Mouse (Mus musculus): ENCODE measurements around the gene 2310034C09Rik. TPM values are rescaled to one million over a fixed set of nuclear protein-coding genes. Genes with fewer than 3 reads are reported as not detected.
"Not testable (repeated sequence)": the region's sequence is repeated elsewhere in the genome, so short reads cannot be mapped to it uniquely, and the experiment has no call there.

The 2310034C09Rik gene
- not detected in 2 replicates for polyA plus RNA-seq (2015; fragmentation: Nextera tagmentation; extraction: Ambion mirVana)

DNA sequence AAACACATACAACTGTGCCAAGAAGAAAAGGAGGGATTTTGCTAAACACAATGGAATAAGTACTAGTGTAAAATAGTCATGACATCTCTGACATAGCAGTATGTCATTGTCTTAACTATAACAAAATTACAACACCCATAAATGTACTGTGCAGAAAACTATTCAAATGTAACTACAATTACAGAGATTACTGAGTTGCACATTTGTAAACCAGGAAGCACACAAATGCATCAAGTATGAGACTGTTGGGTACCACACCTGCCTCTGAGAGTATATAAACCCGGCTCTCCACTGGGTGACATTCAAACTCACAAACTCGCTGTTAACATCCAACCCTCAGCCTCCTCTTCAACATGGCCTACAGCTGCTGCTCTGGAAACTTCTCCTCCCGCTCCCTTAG, at the start of gene 2310034C09Rik:
TSS of gene 2310034C09Rik (plus strand) at position 301 of the 400 bp plus-strand sequence.
- H3K4me2 ChIP-seq; H3K27ac ChIP-seq; H3K9me3 ChIP-seq; H3K36me3 ChIP-seq; H3K4me3 ChIP-seq; ATAC-seq (ENCODE audit: insufficient number of reproducible peaks, insufficient read depth, low FRiP score, low TSS enrichment, low read depth); H3K4me1 ChIP-seq; H3K9ac ChIP-seq; H3K27me3 ChIP-seq: not testable (repeated sequence)
- WGBS, result 92% methylated on average over 3 of the region's 3 CpGs

DNA sequence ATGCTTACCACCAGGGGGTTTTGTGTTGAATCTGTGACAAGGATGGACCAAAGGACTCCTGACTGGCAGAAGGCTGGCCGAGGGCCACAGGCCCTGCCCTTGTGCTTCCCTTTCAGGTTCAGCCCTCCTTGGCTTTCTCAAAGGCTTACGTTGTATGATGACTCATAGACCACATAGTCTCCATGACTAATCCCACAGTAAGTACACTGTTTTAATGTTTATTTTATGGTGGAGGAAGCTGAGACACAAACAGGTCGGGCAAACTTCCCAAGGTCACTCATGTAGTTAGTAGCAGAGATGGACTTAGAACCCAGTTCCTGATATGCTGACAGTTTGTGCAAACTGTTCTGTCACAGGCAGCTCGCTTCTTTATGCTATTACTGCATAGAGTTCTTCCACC, 47.9 kb upstream of the 2310034C09Rik start:
- Histone ChIP-seq H3K27ac (no peak overlapping the region), H3K4me1 (no peaks in the 10 kb centered on the region), H3K4me3 (no peak overlapping the region), H3K27me3 (no peaks in the 10 kb centered on the region), H3K9me3 (no peaks in the 10 kb centered on the region), H3K9ac (no peak overlapping the region), H3K4me2 (no peak overlapping the region), H3K36me3 (no peaks in the 10 kb centered on the region)
- ATAC-seq (ENCODE audit: insufficient number of reproducible peaks, insufficient read depth, low FRiP score, low TSS enrichment, low read depth), result no peak
- 79% methylated on average over 4 of the region's 4 CpGs for WGBS

DNA sequence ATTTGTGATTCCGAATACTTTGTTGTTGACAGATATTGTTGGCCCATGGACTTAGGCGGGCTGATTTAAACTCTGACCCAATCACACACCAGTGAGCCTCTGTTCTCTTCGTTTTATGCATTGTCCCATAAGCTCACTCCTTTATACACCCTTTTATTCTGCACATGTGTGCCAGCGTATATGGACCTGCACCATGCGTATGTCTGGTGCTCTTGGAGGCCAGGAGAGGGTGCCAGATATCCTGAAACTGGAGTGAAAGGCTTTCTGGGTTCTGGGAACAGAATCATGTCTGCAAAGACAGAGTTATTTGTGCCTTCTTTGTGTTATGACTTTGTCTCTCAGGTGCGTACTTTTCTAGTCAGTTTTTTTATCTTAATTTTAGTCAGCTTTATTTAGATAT, 47.4 kb upstream of the 2310034C09Rik start:
- H3K9ac ChIP-seq, result no peak overlapping the region
- WGBS, result 77% methylated on average over 6 of the region's 6 CpGs
- H3K27me3 ChIP-seq, result no peaks in the 10 kb centered on the region
- ATAC-seq (ENCODE audit: insufficient number of reproducible peaks, insufficient read depth, low FRiP score, low TSS enrichment, low read depth), result no peak
- H3K4me3 ChIP-seq, result no peak overlapping the region
- H3K27ac ChIP-seq, result no peak overlapping the region
- no peak overlapping the region for H3K4me2 ChIP-seq
- H3K4me1 ChIP-seq, result no peaks in the 10 kb centered on the region
- H3K36me3 ChIP-seq, result no peaks in the 10 kb centered on the region
- H3K9me3 ChIP-seq, result no peaks in the 10 kb centered on the region

DNA sequence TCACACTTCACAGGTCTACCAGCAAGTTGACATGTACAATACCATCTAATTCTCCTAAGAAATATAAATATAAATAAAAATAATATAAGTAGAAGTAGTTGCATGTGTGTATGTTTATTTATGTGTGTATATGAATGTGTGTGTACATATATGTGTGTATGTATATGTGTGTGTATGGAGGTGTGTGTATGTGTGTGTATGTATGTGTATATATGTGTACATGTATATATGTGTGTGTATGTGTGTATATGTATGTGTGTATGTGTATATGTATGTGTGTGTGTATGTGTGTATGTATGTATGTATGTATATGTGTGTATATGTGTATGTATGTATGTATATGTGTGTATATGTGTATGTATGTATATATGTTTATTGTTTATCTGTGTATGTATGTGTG, 42.1 kb upstream of the 2310034C09Rik start:
- Histone ChIP-seq H3K4me1 (no peaks in the 10 kb centered on the region), H3K27ac (no peak overlapping the region), H3K9me3 (no peaks in the 10 kb centered on the region), H3K36me3 (no peaks in the 10 kb centered on the region), H3K4me2 (no peak overlapping the region), H3K27me3 (no peaks in the 10 kb centered on the region), H3K4me3 (no peak overlapping the region), H3K9ac (no peak overlapping the region)
- peak; percentile 62; the same call in 1 of the 2 replicates for ATAC-seq (ENCODE audit: insufficient number of reproducible peaks, insufficient read depth, low FRiP score, low TSS enrichment, low read depth)

DNA sequence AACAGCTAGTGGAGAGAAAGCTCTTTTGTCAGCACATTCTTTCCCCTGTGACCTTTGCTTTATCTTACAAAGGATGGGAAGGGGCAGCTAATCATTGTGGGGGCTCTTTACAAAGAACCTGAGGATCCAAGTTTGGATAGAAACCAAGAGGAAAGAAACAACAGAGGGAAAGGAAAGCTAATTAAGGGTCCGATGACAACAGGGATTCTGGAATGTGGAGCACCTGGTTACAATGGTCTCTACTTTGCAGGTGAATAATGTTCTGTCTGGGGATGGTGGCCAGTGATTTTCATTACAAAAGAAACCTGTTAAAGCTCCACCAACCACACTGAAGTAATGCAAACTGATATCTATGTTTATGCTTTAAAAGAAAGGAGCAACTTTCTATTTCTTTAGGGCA, 38.6 kb upstream of the 2310034C09Rik start:
- no peaks in the 10 kb centered on the region for H3K36me3 ChIP-seq
- H3K27ac ChIP-seq, result no peak overlapping the region
- H3K9ac ChIP-seq, result no peak overlapping the region
- no peaks in the 10 kb centered on the region for H3K27me3 ChIP-seq
- ATAC-seq (ENCODE audit: insufficient number of reproducible peaks, insufficient read depth, low FRiP score, low TSS enrichment, low read depth), result no peak
- no peaks in the 10 kb centered on the region for H3K9me3 ChIP-seq
- 28% methylated on average over 1 of the region's 1 CpGs for WGBS
- no peak overlapping the region for H3K4me2 ChIP-seq
- H3K4me1 ChIP-seq, result no peaks in the 10 kb centered on the region
- H3K4me3 ChIP-seq, result no peak overlapping the region

DNA sequence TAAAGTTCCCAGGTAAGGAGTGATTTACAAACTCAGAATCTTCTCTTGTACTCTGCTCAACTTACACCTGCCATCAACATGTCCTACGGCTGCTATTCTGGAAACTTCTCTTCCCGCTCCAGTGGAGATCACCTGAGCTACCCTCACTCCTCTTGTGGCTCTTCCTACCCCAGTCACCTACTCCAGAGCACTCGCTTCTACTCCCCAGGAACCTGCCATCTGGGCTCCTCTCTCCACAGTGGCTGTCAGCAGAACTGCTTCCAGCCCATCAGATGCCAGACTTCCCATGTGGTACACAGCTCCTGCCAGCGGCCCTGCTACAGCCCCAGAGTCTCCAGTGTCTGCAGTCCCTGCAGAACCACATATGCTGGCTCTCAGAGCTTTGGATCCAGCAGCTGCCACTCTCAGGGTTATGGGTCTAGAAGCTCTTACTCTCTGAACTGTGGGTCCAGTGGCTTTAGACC, 29.8 kb upstream of the 2310034C09Rik start, which contains the start of gene Krtap13-1:
TSS of gene Krtap13-1 (plus strand) at position 51 of the 464 bp plus-strand sequence.
- 72% methylated on average over 4 of the region's 4 CpGs for WGBS
- no peak within 1 kb of the TSS for H3K4me3 ChIP-seq
- H3K9me3 ChIP-seq, result no peaks in the 10 kb centered on the region; the same call in 1 of the 2 replicates
- no peak within 1 kb of the TSS for H3K27ac ChIP-seq
- H3K27me3 ChIP-seq, result no peaks in the 10 kb centered on the region
- no peak within 1 kb of the TSS for H3K4me2 ChIP-seq
- H3K9ac ChIP-seq, result no peak within 1 kb of the TSS
- no peaks in the 10 kb centered on the region for H3K36me3 ChIP-seq
- no peak for ATAC-seq (ENCODE audit: insufficient number of reproducible peaks, insufficient read depth, low FRiP score, low TSS enrichment, low read depth)
- H3K4me1 ChIP-seq, result no peaks in the 10 kb centered on the region

DNA sequence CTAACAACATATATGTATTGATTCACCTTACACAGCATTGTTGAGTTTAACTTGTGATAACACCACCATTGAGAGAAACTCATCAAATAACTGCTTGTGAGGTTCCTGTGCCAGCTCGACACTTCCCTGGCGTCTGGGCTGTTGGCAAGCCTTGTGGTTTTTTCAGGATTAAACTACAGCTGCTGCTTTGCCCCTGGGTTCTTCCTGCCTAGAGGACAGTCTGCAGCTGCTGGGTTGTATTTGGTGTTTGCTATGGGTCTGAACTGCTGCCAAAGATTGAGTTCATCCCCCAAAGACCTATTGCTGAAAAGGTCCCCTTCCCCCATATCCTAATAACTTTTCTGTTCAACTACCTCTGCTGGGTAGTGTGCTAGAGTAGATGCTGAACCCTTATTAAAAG, 23.3 kb upstream of the 2310034C09Rik start:
- Histone ChIP-seq H3K4me3 (no peak overlapping the region), H3K9me3 (no peaks in the 10 kb centered on the region; the same call in 1 of the 2 replicates), H3K4me1 (no peaks in the 10 kb centered on the region), H3K4me2 (no peak overlapping the region), H3K9ac (no peak overlapping the region), H3K27ac (no peak overlapping the region), H3K27me3 (no peaks in the 10 kb centered on the region), H3K36me3 (no peaks in the 10 kb centered on the region)
- ATAC-seq (ENCODE audit: insufficient number of reproducible peaks, insufficient read depth, low FRiP score, low TSS enrichment, low read depth), result no peak
- WGBS, result 60% methylated on average over 2 of the region's 2 CpGs

DNA sequence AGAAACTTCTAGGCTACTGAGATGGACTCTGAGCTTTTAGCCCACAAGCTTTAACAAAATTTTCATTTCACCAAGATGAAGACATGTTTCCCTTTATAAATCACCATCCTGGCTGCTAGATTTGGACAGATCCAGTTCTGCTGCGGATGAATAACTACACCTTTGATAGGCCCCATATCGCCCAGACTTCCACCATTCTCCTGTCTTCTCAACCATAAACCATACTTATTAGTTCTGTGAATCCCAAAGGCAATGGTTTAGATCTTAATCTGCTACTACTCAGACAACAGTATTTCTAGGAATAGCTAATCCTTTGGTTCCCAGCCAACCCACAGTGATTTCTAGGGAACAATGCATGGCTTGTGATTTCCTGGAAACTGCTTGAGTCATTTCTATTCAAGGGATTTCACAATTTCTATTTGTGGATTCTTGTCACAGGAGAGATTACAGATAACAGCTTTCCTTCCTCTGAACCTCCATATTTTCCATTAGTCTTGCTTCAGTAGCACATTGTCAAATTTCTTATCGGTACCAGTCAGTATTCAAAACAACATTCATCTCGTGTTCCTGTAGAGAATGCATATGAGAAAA, 13.8 kb upstream of the 2310034C09Rik start:
- no peak overlapping the region for H3K4me3 ChIP-seq
- no peaks in the 10 kb centered on the region for H3K36me3 ChIP-seq
- no peaks in the 10 kb centered on the region for H3K4me1 ChIP-seq
- H3K9ac ChIP-seq, result no peak overlapping the region
- ATAC-seq (ENCODE audit: insufficient number of reproducible peaks, insufficient read depth, low FRiP score, low TSS enrichment, low read depth), result no peak
- H3K27me3 ChIP-seq, result no peaks in the 10 kb centered on the region
- 80% methylated on average over 4 of the region's 4 CpGs for WGBS
- H3K4me2 ChIP-seq, result no peak overlapping the region
- H3K27ac ChIP-seq, result no peak overlapping the region
- H3K9me3 ChIP-seq, result no peaks in the 10 kb centered on the region

DNA sequence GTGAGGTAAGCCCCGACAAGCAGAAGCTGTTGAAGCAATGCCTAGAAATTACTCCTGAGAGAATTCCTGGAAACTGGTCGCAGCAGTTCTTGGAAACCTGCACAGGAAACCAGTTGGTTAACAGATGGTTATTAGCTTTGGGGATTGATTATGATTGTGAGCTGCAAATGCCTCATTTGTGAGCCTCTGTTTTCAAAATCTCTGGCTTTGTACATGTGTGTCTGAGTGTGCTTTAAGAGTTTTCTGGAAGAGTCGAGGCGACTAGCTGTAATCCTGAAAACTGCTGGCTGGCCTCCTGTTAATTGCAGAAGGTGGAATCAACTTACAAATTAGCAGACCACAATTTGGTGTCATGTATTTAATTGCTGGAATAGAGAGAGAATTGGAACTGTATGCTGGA, 10.7 kb upstream of the 2310034C09Rik start:
- no peak overlapping the region for H3K4me2 ChIP-seq
- H3K9me3 ChIP-seq, result no peaks in the 10 kb centered on the region
- 42% methylated on average over 4 of the region's 4 CpGs for WGBS
- H3K4me1 ChIP-seq, result no peaks in the 10 kb centered on the region
- H3K36me3 ChIP-seq, result no peaks in the 10 kb centered on the region
- no peak overlapping the region for H3K9ac ChIP-seq
- ATAC-seq (ENCODE audit: insufficient number of reproducible peaks, insufficient read depth, low FRiP score, low TSS enrichment, low read depth), result no peak
- H3K4me3 ChIP-seq, result no peak overlapping the region
- H3K27me3 ChIP-seq, result no peaks in the 10 kb centered on the region
- no peak overlapping the region for H3K27ac ChIP-seq

DNA sequence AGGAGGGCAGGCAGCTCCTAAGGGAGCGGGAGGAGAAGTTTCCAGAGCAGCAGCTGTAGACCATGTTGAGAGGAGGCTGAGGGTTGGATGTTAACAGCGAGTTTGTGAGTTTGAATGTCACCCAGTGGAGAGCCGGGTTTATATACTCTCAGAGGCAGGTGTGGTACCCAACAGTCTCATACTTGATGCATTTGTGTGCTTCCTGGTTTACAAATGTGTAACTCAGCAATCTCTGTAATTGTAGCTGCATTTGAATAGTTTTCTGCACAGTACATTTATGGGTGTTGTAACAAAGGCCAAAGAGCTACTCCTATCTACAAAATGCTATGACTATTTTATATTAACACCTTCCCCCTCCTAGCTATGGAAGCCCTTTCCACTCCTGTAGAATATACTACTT, 7.1 kb upstream of the 2310034C09Rik start, which contains the start of gene Krtap13:
TSS of gene Krtap13 (minus strand) at position 101 of the 400 bp plus-strand sequence.
- H3K9ac ChIP-seq; H3K36me3 ChIP-seq; H3K9me3 ChIP-seq; H3K27me3 ChIP-seq; H3K4me3 ChIP-seq; H3K27ac ChIP-seq; H3K4me1 ChIP-seq; H3K4me2 ChIP-seq; ATAC-seq (ENCODE audit: insufficient number of reproducible peaks, insufficient read depth, low FRiP score, low TSS enrichment, low read depth): not testable (repeated sequence)
- 87% methylated on average over 3 of the region's 3 CpGs for WGBS

DNA sequence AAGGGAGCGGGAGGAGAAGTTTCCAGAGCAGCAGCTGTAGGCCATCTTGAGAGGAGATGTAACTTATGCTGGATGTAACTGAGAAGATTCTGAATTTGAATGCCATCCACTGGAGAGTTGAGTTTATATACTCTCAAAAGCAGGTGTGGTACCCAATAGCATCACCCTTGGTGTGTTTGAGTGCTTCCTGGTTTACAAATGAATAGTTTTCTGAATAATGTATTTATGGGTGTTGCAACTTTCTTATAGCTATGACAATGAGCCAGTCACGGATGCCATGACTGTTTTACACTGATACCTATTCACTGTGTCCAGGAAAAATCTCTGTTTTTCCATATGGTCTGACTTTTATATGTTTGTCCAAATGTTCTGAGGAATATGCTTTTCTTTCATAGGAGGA, 15.5 kb downstream of the 2310034C09Rik start, which contains the start of gene 2310057N15Rik:
TSS of gene 2310057N15Rik (minus strand) at position 101 of the 400 bp plus-strand sequence.
- Histone ChIP-seq H3K27ac (no peak within 1 kb of the TSS), H3K4me2 (no peak within 1 kb of the TSS), H3K4me3 (no peak within 1 kb of the TSS), H3K9me3 (no peaks in the 10 kb centered on the region), H3K27me3 (no peaks in the 10 kb centered on the region), H3K4me1 (no peaks in the 10 kb centered on the region), H3K36me3 (no peaks in the 10 kb centered on the region), H3K9ac (no peak within 1 kb of the TSS)
- ATAC-seq (ENCODE audit: insufficient number of reproducible peaks, insufficient read depth, low FRiP score, low TSS enrichment, low read depth), result no peak
- WGBS, result 85% methylated on average over 2 of the region's 2 CpGs

DNA sequence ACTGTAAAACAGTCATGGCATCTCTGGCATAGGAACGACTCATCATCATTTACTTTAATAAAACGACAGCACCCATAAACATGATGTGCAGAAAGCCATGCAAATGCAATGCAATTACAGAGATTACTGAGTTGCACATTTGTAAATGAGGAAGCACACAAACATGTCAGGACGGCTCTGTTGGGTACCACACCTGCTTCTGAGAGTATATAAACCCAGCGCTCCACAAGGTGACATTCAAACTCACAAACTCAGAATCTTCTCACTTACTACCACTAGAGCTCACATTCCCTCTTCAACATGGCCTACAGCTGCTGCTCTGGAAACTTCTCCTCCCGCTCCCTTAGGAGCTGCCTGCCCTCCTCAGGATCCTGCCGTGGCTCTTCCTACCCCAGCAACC, 18.9 kb downstream of the 2310034C09Rik start, which contains the start of gene Gm5965:
TSS of gene Gm5965 (plus strand) at position 301 of the 400 bp plus-strand sequence.
- Histone ChIP-seq H3K36me3 (no peaks in the 10 kb centered on the region), H3K27me3 (no peaks in the 10 kb centered on the region), H3K4me2 (no peak within 1 kb of the TSS), H3K9me3 (no peaks in the 10 kb centered on the region), H3K4me3 (no peak within 1 kb of the TSS), H3K27ac (no peak within 1 kb of the TSS), H3K9ac (no peak within 1 kb of the TSS), H3K4me1 (no peaks in the 10 kb centered on the region)
- 81% methylated on average over 6 of the region's 6 CpGs for WGBS
- ATAC-seq (ENCODE audit: insufficient number of reproducible peaks, insufficient read depth, low FRiP score, low TSS enrichment, low read depth), result no peak
